Mouse (Mus musculus): ENCODE results near the gene Cyp4f16. TPM values are rescaled to one million over a fixed set of nuclear protein-coding genes. Genes with fewer than 3 reads are reported as not detected.
"Not testable (repeated sequence)": the region's sequence is repeated elsewhere in the genome, so short reads cannot be mapped to it uniquely, and the experiment has no call there.

Cyp4f16 gene
- 20.9 and 21.7 TPM in 2 replicates for polyA plus RNA-seq (2015; fragmentation: Nextera tagmentation; extraction: Ambion mirVana)

DNA sequence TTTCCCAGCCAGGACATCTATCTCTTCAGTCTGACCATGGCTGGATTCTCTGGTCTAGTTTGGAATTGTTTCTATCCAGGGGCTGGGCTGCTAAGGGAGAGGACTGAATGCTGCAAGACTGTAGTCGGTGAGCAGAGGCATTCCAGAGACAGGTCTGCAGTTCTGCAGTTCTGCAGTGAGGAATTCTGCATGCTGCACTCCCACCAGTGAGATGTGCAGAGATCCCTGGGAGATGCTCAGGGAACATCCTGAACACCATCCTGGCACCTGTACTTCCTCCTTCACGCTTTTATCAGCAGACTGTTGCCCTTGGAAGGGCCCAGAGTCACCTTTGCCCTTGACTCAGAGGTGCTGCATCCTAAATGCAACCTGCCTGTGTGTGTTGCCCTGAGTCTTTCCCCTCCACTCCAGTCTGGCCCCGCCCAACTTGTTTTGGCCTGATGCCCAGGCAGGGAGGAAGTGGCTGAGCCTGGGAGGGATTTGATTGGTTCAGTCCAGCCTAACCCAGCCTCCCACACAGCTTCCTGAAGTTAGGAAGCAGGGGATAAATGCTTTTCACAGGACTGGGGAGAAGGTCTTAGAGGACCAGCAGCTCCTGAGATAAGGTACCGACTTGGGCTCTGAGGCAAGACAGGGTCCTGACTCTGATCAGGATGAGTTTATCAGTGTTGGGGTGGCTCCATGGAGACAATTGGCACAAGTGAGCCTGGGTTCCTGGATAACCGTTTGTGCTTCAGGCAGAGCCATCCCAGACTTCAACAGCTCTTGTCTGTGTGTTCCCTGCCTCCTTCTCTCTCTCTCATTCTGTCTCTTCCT is at the start of gene Cyp4f16:
Gene Cyp4f16 (plus strand): TSS at position 508 of the 816 bp plus-strand sequence.
- Histone ChIP-seq H3K27ac (peak within 1 kb of the TSS; percentile 58), H3K9ac (peak within 1 kb of the TSS; percentile 49), H3K4me2 (peak within 1 kb of the TSS; percentile 71), H3K4me3 (replicated peaks) (peak within 1 kb of the TSS; percentile 53), H3K4me1 (peaks cover 13% of the 10 kb centered on the region)
- H3K9me3 ChIP-seq (replicated peaks); H3K27me3 ChIP-seq; H3K36me3 ChIP-seq: not testable (repeated sequence)
- WGBS, result 7% methylated on average over 5 of the region's 5 CpGs
- peak; percentile 94 for ATAC-seq (replicated peaks; ENCODE audit: low FRiP score)

DNA sequence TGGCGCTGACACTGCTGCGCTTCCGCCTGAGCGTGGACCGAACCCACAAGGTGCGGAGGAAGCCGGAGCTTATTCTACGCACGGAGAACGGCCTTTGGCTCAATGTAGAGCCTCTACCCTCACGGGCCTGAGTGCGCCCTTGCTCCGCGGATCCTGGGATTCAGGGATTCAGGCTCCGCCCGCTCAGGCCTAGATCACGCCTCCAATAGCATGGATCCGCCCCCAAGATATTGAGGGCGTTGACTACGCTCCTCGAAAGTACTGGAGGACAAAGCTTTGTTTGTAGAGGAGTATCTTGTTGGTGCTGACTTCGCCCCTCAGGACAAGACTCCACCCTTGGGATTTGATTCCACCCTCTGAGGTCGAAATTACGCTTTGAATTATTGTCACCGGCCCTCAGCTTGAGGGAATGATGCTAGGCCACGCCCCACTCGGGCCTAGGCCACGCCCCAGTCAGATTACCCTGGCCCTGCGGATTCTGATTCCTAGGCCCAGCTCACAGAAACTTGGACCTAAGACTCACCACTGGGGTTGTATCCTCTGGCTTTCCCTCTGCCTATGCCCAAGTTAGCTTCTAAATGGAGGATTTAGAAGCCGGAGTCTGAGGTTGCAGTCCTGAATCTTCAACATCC is 43.9 kb upstream of the Cyp4f16 start:
- Histone ChIP-seq H3K36me3 (no peaks in the 10 kb centered on the region), H3K9me3 (replicated peaks) (no peaks in the 10 kb centered on the region; the same call in 1 of the 2 replicates), H3K4me3 (replicated peaks) (peak overlapping the region; percentile 42), H3K4me2 (peak overlapping the region; percentile 70), H3K4me1 (peaks cover 11% of the 10 kb centered on the region), H3K27me3 (0 out of 2 replicates have a peak, but pooled peaks cover 4% of the 10 kb centered on the region), H3K9ac (no peak overlapping the region), H3K27ac (no peak overlapping the region)
- 11% methylated on average over 30 of the region's 30 CpGs for WGBS
- ATAC-seq (replicated peaks; ENCODE audit: low FRiP score), result peak; percentile 83

DNA sequence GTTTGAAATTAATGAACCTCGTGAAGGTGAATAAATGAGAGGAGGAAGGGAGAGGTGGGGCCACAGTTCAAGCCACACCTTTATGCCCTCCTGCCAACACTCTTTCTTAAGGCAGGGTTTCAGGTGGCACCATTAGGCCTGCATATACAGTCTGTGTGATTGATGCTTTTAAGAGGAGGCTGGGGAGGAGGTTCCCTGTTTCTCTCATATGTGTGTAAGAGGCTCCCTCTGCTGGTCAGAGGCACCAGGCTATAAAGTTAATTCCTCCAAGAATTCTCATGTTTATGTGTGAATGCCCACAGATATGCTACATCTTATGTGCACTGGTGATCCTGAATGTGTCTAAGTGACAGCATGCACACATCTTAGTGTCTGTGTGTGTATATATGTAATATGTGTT is 41.8 kb upstream of the Cyp4f16 start:
- Histone ChIP-seq H3K36me3 (no peaks in the 10 kb centered on the region), H3K4me3 (replicated peaks) (no peak overlapping the region), H3K9ac (no peak overlapping the region), H3K27me3 (0 out of 2 replicates have a peak, but pooled peaks cover 4% of the 10 kb centered on the region), H3K4me1 (peaks cover 11% of the 10 kb centered on the region), H3K4me2 (no peak overlapping the region), H3K27ac (no peak overlapping the region), H3K9me3 (replicated peaks) (no peaks in the 10 kb centered on the region; the same call in 1 of the 2 replicates)
- 14% methylated on average over 1 of the region's 1 CpGs for WGBS
- ATAC-seq (replicated peaks; ENCODE audit: low FRiP score), result peak; percentile 55

DNA sequence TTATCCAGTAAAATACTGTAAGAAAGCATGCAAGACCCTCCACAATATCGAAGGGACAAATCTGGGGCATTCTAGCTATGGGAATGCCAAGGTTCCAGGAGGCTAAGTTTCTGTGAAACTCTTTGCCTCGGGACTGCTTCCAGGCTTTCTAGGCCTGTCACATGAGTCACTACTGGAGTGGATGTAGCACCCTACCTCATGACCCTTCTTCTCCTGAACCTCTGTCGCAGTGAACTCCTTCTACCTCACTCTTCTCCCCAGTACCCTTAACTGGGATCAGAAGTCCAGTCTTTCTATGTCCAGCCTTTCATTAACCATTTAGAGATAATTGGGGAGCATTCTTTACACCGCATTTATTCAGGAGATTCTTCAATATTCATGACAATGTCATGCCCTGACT is 35.8 kb upstream of the Cyp4f16 start:
- WGBS, result 87% methylated on average over 4 of the region's 4 CpGs
- not testable (repeated sequence) for H3K27me3 ChIP-seq; H3K36me3 ChIP-seq; H3K4me3 ChIP-seq (replicated peaks); H3K27ac ChIP-seq; H3K4me1 ChIP-seq; H3K9ac ChIP-seq; ATAC-seq (replicated peaks; ENCODE audit: low FRiP score); H3K4me2 ChIP-seq; H3K9me3 ChIP-seq (replicated peaks)

DNA sequence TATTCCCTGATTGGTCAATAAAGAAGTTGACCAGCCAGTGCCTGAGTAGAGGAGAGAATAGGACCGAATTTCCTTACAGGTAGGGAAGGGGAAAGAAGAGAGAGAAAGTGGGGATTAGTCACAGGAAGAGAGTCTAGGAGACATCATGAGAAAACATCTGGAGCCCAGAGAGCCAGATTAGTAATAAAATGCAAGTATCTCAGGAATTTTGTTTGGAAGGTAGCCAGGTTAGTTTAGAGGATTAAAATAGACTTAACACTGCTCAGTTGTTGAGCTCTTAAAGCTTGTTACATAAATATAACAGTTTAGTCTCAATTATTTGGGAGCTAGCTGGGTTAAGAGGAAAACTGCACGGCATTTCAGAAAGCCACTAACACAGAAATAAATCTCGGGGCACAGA is 35.3 kb upstream of the Cyp4f16 start:
- H3K27ac ChIP-seq, result no peak overlapping the region
- H3K9me3 ChIP-seq (replicated peaks), result no peaks in the 10 kb centered on the region; the same call in 1 of the 2 replicates
- 74% methylated on average over 3 of the region's 3 CpGs for WGBS
- H3K9ac ChIP-seq, result no peak overlapping the region
- no peak overlapping the region for H3K4me3 ChIP-seq (replicated peaks)
- no peaks in the 10 kb centered on the region for H3K27me3 ChIP-seq
- no peaks in the 10 kb centered on the region for H3K36me3 ChIP-seq
- ATAC-seq (replicated peaks; ENCODE audit: low FRiP score), result no peak
- no peak overlapping the region for H3K4me2 ChIP-seq
- peaks cover 7% of the 10 kb centered on the region for H3K4me1 ChIP-seq

DNA sequence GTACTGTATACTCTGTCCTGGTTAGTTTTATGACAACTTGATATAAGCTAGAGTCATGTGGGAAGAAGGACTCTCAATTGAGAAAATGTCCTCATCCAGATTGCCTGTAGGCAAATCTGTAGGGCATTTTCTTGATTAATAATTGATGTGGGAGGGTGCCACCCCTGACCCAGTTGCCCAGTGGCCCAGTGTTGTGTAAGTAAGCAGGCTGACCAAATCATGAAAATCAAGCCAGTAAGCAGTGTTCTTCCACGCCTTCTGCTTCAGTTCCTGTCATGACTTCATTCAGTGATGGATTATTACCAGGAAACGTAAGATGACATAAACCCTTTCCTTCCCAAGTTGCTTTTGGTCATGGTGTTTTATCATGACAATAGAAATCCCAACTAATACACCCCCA is 33.2 kb upstream of the Cyp4f16 start:
- no peak for ATAC-seq (replicated peaks; ENCODE audit: low FRiP score)
- H3K36me3 ChIP-seq, result no peaks in the 10 kb centered on the region; the same call in 1 of the 2 replicates
- no peak overlapping the region for H3K4me3 ChIP-seq (replicated peaks)

DNA sequence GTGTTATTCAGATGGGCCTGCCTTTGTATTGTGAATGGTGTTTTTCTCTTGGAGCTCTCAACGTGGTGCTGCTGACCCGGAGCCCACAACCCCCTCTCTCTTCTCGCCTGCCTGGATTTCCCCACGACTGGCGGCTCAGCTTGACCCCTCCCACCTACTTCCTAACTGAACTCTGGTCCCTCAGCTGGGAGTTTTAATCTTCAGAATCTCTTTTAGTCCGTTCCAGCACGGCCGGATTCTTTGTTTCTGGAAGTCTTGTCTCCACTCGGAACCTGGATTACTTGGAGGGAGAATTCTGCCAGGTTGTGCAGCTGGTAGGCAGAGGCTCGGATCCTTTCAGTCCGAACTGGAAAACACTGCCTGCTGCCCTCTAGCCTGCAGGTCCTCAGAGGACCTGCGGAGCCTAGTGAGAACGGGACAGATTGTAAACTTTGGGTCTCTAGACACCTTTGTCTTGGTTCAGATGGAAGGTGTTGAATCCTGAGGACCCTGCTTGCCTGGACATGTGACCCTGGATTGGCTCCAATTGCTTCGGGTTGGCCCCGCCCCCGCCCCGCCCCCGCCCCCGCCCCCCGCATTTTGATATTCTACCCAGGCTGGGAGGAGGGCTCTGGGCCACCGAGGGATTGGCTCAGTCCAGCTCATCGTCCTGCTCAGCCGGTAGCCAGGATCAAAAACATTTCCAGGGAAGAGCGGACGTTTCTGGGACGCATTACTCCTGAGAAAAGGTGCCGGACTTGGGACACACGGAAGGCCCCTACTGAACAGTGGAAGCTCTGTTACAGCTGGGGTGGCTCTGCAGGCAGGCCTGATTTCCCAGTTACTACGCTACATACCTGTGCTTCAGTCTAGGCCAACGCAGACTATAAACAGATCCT is 30.3 kb upstream of the Cyp4f16 start, which contains the start of gene Cyp4f17:
Gene Cyp4f17 (plus strand): TSS at position 200 of the 878 bp plus-strand sequence.
- peak within 1 kb of the TSS; percentile 90 for H3K27ac ChIP-seq
- peak; percentile 92 for ATAC-seq (replicated peaks; ENCODE audit: low FRiP score)

More for the DNA sequence above, 33.2 kb upstream of the Cyp4f16 start:
- no peak overlapping the region for H3K27ac ChIP-seq
- peaks cover 18% of the 10 kb centered on the region for H3K4me1 ChIP-seq
- no peak overlapping the region for H3K9ac ChIP-seq
- no peak overlapping the region for H3K4me2 ChIP-seq
- H3K9me3 ChIP-seq (replicated peaks), result no peaks in the 10 kb centered on the region
- H3K27me3 ChIP-seq, result no peaks in the 10 kb centered on the region
- 59% methylated on average over 2 of the region's 2 CpGs for WGBS

DNA sequence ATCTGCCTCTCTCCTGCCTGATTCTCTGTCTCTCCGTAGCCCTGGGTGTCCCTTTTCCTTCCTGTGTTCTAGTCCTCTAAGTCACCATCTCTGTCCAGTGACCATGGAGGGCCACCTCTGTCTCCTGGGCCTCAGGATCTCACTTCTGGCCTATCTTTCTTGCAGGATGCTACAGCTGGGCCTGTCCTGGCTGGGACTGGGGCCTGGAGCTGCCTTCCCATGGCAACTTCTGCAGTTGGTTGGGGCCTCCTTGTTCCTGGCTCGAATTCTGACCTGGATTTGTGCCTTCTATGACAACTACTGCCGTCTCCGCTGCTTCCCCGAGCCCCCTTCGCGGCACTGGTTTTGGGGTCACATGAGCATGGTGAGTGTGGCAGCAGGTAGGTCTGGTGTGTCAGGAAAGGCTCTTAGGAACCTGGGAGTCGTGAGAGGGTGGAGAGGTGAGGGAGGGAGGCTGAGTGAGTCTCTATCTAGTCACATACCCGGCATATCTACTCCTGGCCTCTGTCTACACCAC is 29.6 kb upstream of the Cyp4f16 start:
- H3K9me3 ChIP-seq (replicated peaks), result no peaks in the 10 kb centered on the region
- no peaks in the 10 kb centered on the region for H3K27me3 ChIP-seq
- peak overlapping the region; percentile 38 for H3K9ac ChIP-seq
- ATAC-seq (replicated peaks; ENCODE audit: low FRiP score), result peak; percentile 10; the same call in 1 of the 2 replicates
- 28% methylated on average over 9 of the region's 9 CpGs for WGBS
- H3K4me2 ChIP-seq, result peak overlapping the region; percentile 92
- H3K27ac ChIP-seq, result peak overlapping the region; percentile 90
- peaks cover 15% of the 10 kb centered on the region for H3K36me3 ChIP-seq
- H3K4me3 ChIP-seq (replicated peaks), result peak overlapping the region; percentile 58
- peaks cover 18% of the 10 kb centered on the region for H3K4me1 ChIP-seq

More for the DNA sequence above, 30.3 kb upstream of the Cyp4f16 start, which contains the start of gene Cyp4f17:
- no peaks in the 10 kb centered on the region for H3K9me3 ChIP-seq (replicated peaks)
- under 1% methylated on average over 30 of the region's 30 CpGs for WGBS
- H3K27me3 ChIP-seq, result no peaks in the 10 kb centered on the region
- H3K4me2 ChIP-seq, result peak within 1 kb of the TSS; percentile 92
- peaks cover 15% of the 10 kb centered on the region for H3K36me3 ChIP-seq
- H3K4me1 ChIP-seq, result peaks cover 18% of the 10 kb centered on the region
- peak within 1 kb of the TSS; percentile 67 for H3K9ac ChIP-seq
- H3K4me3 ChIP-seq (replicated peaks), result peak within 1 kb of the TSS; percentile 58

DNA sequence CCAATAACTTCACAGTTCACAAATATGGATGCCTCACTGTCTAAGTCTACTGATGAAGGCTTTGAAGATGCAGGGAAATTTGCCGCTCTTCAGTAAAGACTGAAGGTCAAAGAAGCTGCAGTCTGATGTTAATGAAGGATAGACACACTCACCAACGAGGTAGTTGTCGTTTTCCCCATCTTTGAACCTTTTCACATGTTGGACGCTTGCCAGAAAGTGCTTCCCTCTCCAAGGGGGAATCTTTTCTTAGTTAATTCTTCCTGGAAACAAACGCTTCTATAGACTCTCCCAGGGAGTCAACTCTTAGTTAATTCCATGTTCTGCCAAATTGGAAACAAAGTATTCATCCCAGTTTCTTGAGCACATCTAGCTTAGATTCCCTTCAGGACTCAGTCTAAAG is 20.2 kb upstream of the Cyp4f16 start:
- H3K9me3 ChIP-seq (replicated peaks), result no peaks in the 10 kb centered on the region
- H3K4me2 ChIP-seq, result no peak overlapping the region
- 80% methylated on average over 5 of the region's 5 CpGs for WGBS
- H3K27ac ChIP-seq, result no peak overlapping the region
- peaks cover 7% of the 10 kb centered on the region; the same call in 1 of the 2 replicates for H3K36me3 ChIP-seq
- H3K9ac ChIP-seq, result no peak overlapping the region
- no peak overlapping the region for H3K4me3 ChIP-seq (replicated peaks)
- ATAC-seq (replicated peaks; ENCODE audit: low FRiP score), result no peak
- H3K4me1 ChIP-seq, result no peaks in the 10 kb centered on the region
- no peaks in the 10 kb centered on the region for H3K27me3 ChIP-seq

DNA sequence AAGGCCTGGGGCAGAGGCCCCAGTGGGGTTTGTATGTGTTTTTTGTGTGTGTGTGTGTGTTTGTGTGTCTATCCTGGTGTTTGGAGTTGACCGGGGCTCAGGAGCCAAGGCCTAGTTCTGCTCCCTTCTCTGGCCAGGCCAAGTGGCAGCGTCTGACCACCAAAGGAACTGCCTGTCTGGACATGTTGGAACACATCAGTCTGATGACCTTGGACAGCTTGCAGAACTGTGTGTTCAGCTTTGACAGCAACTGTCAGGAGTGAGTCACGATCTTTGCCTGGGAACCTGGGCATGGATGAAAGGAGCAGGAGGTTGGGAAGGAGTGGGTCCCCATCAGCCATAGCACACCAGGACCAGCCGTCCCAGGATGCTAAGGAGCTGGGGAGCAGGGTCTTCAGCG is 14.4 kb upstream of the Cyp4f16 start:
- H3K36me3 ChIP-seq, result peaks cover 29% of the 10 kb centered on the region; the same call in 1 of the 2 replicates
- H3K4me1 ChIP-seq, result no peaks in the 10 kb centered on the region
- no peak overlapping the region for H3K4me3 ChIP-seq (replicated peaks)
- no peak overlapping the region for H3K9ac ChIP-seq
- 91% methylated on average over 5 of the region's 5 CpGs for WGBS
- H3K9me3 ChIP-seq (replicated peaks), result no peaks in the 10 kb centered on the region
- H3K27ac ChIP-seq, result no peak overlapping the region
- no peak for ATAC-seq (replicated peaks; ENCODE audit: low FRiP score)
- no peak overlapping the region for H3K4me2 ChIP-seq
- no peaks in the 10 kb centered on the region for H3K27me3 ChIP-seq

DNA sequence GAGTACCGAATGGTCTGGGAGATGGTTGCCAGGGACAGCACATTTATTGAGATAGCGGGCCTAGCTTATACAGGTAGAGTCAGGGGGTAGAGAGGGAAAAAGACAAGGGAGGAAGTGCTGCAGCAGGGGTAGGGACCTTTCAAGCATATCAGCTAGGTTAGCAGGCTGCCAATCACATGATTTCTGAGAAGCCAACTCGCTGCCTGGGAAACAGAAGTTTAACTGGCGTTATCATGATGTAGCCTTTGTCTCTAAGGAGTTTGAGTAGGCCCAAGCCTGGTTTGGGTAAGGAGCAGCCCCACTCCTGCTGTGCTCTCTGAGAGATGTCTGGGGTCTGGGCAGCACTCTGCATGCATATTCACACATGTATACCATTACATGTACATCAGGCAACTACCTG is 14.0 kb upstream of the Cyp4f16 start:
- H3K27ac ChIP-seq, result no peak overlapping the region

More for the DNA sequence above, 14.0 kb upstream of the Cyp4f16 start:
- Histone ChIP-seq H3K4me3 (replicated peaks) (no peak overlapping the region), H3K4me1 (no peaks in the 10 kb centered on the region), H3K27me3 (no peaks in the 10 kb centered on the region), H3K4me2 (no peak overlapping the region), H3K9me3 (replicated peaks) (no peaks in the 10 kb centered on the region), H3K9ac (no peak overlapping the region), H3K36me3 (peaks cover 29% of the 10 kb centered on the region; the same call in 1 of the 2 replicates)
- 91% methylated on average over 4 of the region's 4 CpGs for WGBS
- ATAC-seq (replicated peaks; ENCODE audit: low FRiP score), result no peak

Data from kidney, embryonic 15.5 days (tissue).